Mouse (Mus musculus): ENCODE data around the gene Impg2. TPM values are rescaled to one million over a fixed set of nuclear protein-coding genes. Genes with fewer than 3 reads are reported as not detected.

The Impg2 gene
- total RNA-seq, 2 experiments from 2014 or later: 0.62 to 1.0 TPM

- intact Hi-C loops (cut with DNase I): no loop called here
- no peak for DNase-seq (ENCODE audit: low spot score in 2 of 2)
Measured at GRCm38 (mm10) chr16:56295888-56296648, 92.0 kb downstream of the Impg2 start.

- DNase-seq (ENCODE audit: low spot score in 2 of 2): no peak
- intact Hi-C loops (cut with DNase I): no loop called here
Measured at GRCm38 (mm10) chr16:56298248-56298647, 94.1 kb downstream of the Impg2 start.

DNA sequence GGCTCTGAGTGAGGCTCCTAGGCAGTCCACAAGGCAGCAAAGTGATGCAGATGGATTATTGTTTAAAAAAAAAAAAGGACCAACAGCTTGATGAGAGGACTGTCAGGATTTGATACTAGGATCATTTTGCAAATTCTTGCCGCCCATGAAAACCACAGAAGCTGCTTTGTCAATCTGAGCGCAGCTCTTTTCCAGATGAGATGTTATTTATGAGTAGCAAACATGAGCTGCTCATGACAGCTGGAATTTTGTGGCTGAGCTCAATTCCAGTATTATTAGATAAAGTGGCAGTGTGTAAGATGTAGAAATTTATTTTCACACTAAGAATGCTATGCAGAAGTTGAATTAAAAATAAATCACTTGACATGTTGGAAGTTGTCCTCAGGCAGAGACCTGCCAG lies 94.7 kb downstream of the Impg2 start:
- no peak for DNase-seq (ENCODE audit: low spot score in 2 of 2)
- intact Hi-C loops (cut with DNase I): no loop called here

DNA sequence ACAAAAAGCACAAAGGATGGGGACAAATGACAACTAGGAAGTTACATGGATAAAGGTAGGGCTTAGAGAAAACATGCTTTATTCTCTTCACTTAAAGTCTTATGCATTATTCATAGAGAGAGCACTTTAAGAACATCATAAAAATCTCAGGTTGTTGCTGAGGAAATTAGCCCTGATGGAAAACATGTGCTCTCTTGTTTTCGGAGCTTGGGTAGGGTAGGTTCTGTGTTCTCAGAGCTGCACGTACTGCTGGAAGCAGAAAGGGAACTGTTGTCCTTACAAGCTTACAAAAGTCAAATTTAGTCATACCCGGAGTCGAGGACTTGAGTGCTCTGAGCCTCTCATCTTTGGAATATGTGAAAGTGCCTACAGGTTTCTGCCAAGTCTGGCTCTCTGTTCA lies 98.9 kb downstream of the Impg2 start:
- no peak for DNase-seq (ENCODE audit: low spot score in 2 of 2)
- intact Hi-C loops (cut with DNase I): no loop called here

DNA sequence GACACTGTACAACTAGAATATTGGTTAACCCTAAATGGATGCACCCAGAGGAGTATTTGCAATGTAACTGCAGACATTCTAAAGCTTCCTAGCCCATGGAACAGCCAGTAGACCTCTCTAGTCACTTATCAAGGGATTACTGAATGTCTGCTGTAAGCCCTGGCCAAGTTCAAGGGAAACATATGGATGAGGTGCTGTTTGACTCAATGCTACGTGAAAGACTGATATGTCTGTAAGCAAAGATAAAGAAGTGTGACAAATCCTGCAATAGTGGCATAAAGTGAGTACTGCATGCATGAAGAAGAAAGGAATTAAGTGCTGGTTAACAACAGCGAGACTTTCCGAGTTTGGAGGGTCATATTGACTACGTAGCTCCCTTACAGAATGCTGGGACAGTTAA lies 100.1 kb downstream of the Impg2 start:
- no peak for DNase-seq (ENCODE audit: low spot score in 2 of 2)
- intact Hi-C loops (cut with DNase I): no loop called here

GRCm38 (mm10) chr16:56307575-56307974 lies 103.5 kb downstream of the Impg2 start:
- intact Hi-C loops (cut with DNase I): no loop called here
- no peak for DNase-seq (ENCODE audit: low spot score in 2 of 2)

- intact Hi-C loops (cut with DNase I): loop anchor here (5.0 kb wide), 1 partner anchor 366 kb away; no protein-coding TSS in a partner anchor
- no peak for DNase-seq (ENCODE audit: low spot score in 2 of 2)
Measured at GRCm38 (mm10) chr16:56311291-56311690, 107.2 kb downstream of the Impg2 start.

Other genes with a start within 250 kb of the Impg2 start
- 100 to 1,000 TPM; 384 to 396 TPM for gene Rpl24, start 238.0 kb upstream of the Impg2 start, total RNA-seq (2021)
- gene Zbtb11, start 230.4 kb upstream of the Impg2 start, total RNA-seq (2021): 10 to 100 TPM; 41.7 to 49.3 TPM
- gene Pcnp, start 174.6 kb upstream of the Impg2 start, total RNA-seq (2021): 100 to 1,000 TPM; 164 to 168 TPM
- gene Trmt10c, start 166.5 kb upstream of the Impg2 start, total RNA-seq (2021): 10 to 100 TPM in 1 of 2 experiments, 1 to 10 TPM in 1; 8.5 to 10.9 TPM
- 10 to 100 TPM; 33.1 to 48.4 TPM for gene Senp7, start 156.0 kb upstream of the Impg2 start, total RNA-seq (2021)